Mouse (Mus musculus) 3T3-L1 (cell line): ENCODE data around the gene Cdc26.

Experiments
- DNase-seq: peaks from one replicate; pipeline ENCODE4 v3.0.0-alpha.2; 2015; ENCODE audit warnings: low read depth, low spot score

The Cdc26 gene

DNA sequence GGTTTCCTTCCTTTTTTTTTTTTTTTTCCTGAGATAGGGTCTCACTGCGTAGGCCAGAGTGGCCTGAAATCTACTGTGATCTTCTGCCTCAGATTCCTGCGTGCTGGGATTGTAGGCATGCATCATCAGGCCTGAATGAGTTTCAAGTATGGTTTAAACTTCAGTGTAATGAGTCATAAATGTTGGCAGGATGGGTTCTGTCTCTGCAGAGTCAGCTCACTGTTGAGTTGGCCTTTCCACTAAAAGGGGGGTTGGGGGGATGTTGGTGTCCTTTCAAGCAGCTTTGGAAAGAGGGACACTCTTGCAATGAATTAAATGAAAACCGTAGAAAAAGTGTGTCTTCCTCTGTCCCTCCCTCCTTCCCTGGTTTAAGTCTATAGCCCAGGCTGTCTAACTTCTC, 9.5 kb downstream of the Cdc26 start:
- DNase-seq = peak; percentile 94

DNA sequence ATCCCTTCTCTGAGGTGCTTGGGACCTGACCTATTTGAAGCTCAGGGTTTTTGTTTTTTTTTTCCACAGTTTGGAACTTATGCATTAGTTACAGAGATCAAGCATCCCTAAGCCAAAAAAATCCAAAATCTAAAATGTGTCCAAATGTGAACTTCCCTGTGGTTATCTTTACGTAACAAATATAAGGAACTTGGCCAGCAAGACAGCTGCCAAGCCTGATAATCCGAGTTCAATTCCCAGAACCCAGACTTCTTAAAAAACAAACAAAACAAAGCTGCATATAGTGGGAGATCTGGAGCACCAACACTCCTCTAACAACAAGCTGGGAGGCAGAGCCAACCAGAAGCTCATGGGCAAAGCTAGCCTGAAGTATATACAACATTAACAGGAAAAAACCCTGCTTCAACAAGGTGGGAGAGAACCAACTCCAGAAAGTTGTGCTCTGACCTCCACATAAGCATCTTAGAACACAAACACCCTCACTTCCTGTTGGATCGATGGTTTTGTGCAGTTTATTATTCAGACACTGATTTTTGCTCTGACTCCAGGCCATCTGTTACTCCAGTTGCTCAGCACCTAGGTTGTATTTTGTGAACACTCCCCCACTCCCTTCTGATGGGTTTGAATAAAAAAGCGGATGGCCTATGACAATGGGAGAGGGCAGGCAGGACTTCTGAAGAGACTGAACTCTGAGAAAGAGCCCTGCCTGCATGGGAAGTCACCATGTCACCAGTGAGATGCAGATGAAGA, 10.7 kb downstream of the Cdc26 start:
- no peak for DNase-seq

DNA sequence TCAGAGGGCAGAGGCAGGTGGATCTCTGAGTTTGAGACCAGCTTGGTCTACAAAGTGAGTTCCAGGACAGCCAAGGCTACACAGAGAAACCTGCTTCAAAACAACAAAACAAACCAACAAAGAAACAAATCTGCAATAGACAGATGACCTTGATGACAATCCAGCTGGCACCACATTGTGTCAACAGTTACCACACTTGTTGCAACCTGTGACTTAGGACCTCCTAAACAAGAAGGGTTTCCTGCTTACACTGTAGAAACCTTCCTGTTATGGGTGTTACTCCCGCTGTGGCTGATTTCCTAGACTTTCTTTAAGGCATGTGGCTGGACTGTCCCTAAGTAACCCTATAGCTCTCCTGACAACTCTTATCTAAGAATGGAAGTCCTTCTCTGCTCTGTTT, 12.6 kb downstream of the Cdc26 start:
- no peak for DNase-seq

DNA sequence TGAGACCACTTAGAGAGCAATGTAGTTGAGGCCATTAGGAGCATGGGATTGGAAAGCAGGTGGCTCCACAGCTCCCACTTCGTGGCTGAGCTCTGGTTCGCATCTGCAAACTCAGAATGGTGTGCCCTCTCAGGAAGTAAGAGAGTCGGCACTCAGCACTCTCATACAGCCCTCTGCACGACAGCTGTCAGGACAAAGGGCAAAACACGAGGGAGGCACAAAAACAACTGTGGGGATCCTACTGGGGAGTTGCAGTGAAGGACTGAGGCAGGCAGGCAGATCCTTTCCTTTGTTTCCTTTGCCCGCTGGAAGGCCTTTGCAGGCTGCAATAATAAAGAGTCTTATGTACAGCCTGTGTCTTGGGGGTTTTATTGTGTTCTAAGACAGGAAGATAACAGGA, 15.0 kb downstream of the Cdc26 start:
- no peak for DNase-seq

DNA sequence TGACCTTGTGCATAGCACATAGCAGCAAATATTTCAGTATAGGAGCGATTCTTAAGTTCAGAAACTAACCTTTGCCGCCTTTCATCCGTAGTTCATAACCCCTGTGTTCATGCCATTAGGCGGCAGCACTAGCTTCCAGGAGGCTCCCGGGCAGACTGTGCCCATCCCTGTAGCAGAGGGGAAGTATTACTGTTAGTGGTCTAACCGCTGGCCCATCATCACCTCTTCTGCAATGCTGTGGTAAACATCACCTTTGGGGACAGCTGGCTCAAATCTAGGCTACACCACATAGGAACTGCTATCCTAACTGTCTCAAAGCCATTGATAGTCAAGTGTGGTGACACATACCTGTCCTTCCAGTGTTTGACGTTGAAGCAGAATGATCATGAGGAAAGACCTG, 16.6 kb downstream of the Cdc26 start:
- DNase-seq = no peak

DNA sequence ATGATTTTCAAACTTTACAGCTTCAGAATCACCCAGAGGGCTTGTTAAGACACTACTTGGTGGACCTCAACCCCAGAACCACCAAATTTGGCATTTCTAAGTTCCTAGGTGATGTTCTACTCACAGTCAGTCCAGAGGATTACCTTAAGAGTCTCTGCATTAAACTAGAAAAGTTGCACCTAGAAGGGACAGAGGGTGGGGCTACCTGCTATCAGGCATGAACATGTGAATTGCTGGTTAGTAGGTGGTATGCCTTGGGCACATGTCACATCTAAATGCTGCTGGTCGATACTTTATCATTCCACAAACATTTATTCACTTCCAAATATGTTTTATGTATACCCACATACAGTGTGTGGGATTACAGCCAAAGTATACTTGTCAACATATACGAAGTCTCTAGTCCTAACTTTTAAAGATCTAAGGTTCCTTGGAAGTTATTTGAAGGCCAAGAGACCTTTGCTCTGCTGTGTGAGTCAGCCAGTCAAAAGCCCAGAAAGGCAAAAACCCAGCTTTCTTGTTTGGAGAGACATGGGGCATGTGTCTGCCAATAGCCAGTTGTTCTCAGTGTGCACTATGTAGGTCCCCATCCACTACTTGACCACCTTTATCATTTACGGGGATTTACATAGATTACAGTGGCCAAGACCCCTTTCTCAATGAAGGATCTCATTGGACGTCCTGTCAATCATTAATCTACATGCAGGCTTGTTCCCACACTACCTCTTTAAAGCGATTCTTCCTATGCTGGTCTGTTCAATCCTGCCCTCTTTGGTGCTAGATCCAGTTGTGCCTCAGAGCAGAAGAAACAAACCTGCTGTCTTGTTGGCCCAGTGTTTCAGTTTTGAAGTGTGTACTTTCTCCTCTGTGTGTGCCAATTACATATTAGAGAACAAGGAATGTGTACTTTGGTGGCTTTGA, 18.6 kb downstream of the Cdc26 start:
- DNase-seq = no peak

DNA sequence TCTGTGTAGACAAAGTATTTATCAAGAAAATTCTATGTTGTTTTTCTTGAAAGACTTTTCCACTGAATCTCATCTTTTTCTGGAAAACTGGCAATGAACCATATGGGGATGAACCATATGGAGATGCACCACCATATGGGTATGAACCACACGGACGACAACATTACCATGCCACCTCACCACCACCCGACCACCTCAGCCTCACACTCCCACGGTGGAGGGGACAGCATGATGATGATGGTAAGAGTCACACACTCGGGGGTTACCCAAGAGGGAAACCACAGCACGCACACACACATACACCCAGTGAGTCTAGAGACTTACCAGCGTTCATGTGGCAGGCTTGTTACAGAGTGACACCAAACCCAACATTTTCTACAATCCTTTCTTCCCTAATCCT, 23.0 kb downstream of the Cdc26 start:
- DNase-seq = no peak

DNA sequence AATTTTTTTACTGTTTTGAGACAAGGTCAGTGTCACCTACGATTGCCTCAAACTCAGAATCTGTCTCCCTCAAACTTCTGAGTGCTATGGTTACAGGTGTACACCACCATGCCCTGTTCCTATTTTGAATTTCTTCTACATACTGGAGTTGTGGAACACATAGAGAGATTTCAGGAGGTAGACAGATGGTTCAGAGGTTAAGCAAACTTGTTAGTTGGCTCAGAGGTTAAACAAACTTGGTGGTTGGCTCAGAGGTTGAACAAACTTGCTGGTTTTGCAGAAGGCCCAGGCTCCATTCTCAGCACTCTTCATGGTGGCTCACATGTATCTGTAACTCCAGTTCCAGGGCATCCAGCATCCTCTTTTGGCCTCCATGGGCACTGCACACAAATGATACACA, 24.3 kb downstream of the Cdc26 start:
- DNase-seq = no peak

DNA sequence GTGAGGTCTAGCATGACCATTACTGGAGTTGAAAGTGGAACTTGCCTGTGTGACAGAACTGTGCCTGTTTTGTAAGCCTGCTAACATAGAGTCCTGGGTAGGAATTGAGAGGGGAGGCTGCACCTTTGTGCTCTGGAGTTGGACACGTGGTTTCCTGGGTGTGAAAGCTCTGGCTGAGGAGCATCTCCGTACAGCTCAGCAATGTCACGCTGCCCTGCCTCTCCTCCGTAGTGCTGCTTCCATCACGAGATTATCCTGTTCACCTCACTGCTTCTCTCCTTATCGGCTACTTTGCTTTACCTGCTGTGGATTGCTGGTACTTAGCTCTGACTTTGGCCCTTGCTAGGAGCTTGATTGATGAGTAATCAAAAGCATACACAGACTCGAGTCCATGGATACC, 24.7 kb downstream of the Cdc26 start:
- no peak for DNase-seq

DNA sequence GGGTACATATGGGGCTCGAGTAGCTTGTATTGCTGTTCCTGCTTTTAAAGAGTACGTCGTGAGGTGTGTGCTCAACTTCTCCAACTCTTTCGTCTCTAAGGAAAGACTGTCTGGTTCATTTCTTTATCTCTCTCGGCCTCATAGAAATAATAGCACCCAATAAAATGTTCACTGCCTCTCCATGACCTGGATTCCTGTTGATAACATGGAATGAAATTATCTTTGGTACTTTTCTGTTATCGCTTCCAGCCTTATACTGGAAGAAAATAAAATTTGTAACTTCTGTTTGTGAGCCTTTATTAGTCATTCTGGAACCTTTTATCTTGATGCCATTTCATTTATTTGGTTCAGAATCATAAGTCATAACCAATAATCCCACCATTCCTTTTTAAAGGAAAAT, 25.2 kb downstream of the Cdc26 start:
- DNase-seq = no peak

DNA sequence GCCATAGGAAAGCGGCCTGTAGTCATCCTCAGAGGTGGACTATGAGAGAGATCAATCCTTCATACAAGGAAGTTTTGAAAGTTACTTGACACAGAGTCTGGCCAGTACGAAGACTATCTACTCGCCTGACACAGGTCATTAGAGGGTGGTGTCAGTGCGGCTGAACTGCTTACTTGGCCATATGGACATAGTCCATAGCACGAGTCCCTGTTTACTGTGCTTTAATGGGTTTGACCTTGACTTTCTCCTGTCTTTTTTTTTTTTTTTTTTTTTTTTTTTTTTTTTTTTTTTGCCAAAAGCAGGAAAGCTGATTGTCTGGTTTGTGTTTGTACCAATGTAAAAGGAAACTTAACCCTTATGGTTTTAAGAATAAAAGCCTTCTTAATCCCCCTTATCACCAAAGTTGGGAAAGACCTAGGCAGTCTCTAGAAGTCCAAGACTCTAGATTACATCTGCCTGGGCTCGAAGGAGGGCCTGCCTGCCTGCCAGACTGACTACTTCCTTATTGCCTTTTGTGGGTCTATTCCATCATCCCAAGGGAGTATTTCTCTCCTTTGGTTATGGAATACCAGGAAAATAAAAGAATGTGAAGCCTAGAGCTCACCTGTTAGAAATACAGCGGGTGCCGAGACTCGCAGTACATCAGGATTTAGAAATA, 28.6 kb downstream of the Cdc26 start:
- no peak for DNase-seq

DNA sequence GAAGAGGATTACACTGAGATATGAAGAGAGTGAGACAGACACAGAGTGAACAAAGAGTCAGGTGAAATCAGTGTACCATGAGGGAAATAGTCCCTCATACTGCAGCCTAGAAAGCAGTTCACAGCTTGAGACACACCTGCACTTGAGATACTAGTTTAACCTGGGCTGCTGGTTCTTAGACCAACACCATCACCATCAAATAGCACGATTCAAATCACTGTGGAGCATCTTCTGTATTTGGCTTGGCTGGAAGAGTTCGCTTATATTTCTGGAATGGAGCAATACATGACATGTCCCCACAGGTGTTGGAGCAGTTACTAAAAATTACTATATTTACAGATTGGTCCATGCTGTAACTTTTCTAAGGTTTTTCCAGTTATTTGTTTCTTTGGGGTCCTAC, 32.3 kb downstream of the Cdc26 start:
- no peak for DNase-seq

DNA sequence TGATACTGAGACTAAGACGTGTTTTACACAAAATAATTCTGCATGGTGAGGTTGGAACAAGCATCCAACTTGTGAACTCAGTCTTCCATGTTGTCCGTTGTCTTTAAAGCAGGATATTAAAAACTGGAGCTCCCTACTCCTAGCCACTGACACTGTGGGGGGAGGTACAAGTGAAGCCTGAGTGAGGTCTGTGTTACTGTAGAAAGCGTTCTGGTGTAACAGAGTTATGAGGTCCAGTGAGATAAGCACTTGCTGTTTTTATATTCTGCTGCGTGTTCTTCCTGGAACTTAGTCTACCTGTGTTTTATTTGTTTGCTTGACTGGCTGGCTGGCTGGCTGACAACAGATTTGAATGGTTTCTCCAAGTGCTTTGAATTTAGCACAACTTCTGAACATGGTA, 34.1 kb downstream of the Cdc26 start:
- DNase-seq = no peak

DNA sequence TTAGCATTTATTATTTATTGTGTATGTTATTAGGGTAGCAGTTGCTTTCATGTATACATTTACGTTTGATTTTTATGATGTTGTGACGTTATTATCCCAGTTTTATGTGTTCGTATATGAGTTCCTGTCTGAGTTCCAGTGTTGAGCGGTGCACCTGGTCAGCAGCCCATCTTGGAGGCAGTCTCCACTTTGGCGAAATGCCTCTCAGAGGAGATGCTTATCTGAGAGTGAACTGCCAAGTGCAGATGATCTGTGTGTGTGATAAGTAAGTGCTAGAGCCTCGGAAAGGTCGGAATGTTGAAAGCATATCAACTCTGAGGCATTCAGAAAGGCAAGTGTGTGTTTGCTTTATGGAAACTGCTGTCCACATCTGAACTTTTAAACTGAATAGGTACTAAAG, 34.8 kb downstream of the Cdc26 start:
- no peak for DNase-seq

DNA sequence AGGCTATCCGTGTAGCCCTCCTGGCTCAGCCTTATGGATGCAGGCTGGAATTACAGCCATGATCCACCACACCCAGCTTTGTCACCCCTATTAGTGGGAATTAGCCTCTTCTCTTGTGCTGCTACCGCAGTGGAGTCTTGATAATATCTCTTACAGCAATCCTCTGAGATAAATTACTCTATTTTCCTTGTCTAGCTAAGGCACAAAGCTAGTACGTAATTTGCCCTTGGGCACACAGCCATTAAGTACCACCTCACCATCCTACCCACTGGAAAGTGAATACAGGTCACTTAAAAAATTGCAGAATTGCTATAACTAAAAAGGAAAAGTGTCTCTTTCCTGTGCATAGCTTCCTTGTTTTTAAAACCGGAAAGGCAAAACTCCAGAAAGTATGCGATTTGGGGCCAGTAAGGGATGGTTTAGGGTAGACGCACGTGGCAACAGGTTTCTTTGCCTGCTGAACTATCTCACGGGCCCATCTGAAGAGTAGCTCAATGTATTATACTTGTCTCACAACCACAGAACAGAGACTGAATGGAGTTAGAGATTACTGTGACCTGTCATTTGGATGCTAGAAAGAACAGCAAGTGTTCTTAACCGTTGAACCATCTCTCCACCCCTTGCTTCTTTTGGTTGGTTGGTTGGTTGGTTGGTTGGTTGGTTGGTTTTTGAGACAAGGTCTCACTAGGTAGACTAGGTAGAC, 35.5 kb downstream of the Cdc26 start:
- no peak for DNase-seq

DNA sequence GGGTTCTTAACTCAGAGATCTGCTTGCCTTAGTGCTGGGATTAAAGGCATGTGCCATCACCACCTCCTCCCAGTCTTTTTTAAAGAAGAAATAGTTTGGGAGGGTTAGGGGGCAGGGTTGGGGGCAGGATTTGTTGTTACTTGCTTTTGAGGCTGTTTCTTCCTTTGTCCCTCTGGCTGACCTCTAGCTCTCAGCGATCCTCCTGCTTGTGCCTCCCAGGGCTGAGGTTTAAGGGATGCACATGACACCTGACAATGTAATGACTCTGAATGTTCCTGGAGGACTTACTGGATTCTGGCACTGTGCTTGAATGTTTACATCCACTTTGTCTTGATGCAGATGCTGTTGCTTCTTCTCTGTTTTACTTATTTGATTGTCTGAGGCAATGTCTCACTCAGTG, 36.0 kb downstream of the Cdc26 start:
- no peak for DNase-seq

DNA sequence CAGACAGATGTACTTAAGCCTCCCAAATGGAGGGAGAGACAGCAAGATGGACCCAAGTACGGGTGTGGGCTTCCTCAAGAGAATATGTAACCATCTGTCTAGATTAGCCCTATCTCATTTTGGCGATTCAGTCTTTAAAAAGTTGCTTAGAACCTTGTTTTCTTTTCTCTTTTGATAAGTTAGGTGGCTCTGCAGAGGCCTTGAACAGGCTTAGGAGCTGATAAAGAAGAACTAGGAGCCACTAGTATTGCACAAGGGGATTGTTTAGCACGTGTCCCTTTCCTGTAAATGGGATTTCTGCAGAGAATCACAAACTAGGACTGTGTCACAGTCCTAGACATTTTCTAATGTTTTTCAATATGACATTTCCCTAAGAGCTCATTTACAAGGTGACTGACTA, 39.4 kb downstream of the Cdc26 start:
- DNase-seq = no peak

DNA sequence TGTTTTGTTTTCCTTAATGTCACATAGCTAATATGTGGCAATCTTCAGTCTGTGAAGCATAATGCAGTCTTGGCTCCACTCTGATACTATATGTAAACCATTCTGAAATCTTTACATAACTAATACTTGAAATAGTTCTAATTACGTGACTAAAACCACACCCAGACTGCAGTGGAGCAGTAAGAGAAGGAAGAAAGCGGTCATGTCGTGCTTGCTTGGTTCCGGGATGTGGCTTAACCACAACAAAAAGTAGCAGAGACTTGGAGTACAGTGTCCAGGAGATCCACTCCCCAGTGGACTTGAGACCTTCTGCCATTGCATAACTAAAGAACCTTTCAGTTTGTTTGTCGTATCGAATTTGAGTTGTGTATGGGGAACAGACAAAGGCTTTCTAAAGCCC, 40.9 kb downstream of the Cdc26 start:
- DNase-seq = no peak

DNA sequence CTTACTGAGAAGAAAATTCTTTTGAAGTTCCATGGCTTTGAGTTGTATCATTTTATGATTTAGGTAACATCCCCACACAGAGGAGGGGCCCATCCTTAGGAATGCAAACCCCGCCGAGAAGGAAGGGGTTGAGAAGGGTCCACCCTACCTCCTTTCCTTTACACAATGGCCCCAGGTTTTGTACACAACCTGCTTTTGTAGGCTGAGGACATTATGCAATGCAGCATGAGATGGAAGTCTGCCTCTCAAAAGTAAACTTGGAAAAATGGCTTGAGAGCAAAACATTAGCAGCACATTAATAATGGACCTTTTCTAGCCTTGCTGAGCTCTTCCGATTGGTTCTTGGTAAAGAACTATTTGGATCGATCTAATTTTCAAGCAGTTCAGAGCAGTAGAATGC, 42.2 kb downstream of the Cdc26 start:
- no peak for DNase-seq

DNA sequence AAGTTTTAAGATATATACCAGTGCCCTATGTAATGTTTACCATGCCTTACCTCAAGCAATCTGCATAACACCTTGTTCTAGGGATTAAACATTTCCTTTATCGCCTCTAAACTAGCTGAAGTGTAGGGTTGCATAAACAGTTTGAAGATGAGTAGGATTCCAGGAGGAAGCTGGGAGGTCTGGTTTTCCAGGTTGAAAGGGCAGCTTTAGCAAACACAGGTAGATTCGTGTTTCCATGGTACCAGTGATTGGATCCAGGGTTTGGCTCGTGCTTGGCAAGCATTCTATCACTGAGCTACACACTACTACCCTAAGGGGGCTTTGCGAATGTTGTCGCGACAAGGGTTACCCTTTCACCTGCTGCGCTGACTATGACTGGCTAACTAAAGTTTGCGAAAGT, 44.1 kb downstream of the Cdc26 start:
- no peak for DNase-seq

DNA sequence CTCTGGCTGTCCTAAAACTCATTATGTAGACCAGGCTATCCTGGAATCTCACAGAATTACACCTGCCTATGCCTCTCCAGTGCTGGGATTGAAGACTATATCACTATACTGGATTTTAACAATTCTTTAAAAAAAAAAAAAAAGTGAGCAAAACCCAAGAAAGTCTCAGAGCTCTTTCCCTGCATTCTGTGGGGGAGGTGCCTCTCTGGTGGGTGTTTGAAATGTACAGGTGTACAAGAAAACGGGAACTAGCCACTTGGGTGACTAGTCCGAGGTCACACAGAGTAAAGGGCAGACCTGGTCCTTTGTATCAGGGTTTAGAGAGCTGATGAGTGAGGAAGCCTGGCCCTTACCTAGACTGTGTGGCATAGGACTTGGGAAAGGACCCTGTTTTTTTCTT, 46.0 kb downstream of the Cdc26 start:
- DNase-seq = no peak

DNA sequence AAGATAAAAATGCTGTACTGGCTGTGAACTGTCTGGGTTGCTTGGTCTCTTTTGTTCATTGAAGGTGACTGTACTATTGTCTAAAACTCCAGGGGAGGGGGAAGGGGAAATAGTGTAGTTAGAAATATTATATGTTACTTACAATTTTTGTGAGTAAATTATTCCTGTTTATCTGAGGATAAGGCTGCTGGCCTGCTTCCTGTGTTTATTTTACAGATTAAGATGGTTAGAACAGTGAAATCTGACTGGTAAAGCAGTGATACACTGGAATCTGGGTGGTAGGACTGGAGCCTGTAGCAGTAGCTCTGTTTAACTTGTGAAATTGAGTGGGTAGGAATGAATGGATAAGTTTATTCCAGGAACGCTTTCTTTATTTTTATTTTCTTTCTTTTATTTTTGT, 46.4 kb downstream of the Cdc26 start:
- peak; percentile 10 for DNase-seq
